Mouse (Mus musculus) cortical plate, adult 2 months (tissue): ENCODE measurements around the gene Phactr4. TPM values are rescaled to one million over a fixed set of nuclear protein-coding genes. Genes with fewer than 3 reads are reported as not detected.
A peak's percentile ranks its signal among the peaks of the same experiment; 100 is the strongest.
"Not testable (repeated sequence)": the region's sequence is repeated elsewhere in the genome, so short reads cannot be mapped to it uniquely, and the experiment has no call there.

ENCODE experiments used
- H3K27ac ChIP-seq: fragments of 200-500 bp; 2 replicates; pipeline ENCODE4 v1.5.1; 2012; ENCODE audit warnings: low read length, control low read depth, inconsistent platforms; ENCODE audit not compliant: insufficient read depth
- H3K4me1 ChIP-seq: fragments of 200-500 bp; 2 replicates; pipeline ENCODE4 v1.6.1; 2011; ENCODE audit warnings: low read length; ENCODE audit not compliant: control insufficient read depth, insufficient read depth
- H3K4me3 ChIP-seq: fragments of 200-500 bp; 2 replicates; pipeline ENCODE4 v1.5.1; 2011; ENCODE audit warnings: mild to moderate bottlenecking, low read length, control low read depth; ENCODE audit not compliant: insufficient read depth
- CTCF ChIP-seq: fragments of 200-500 bp; IDR thresholded peaks from 2 replicates; pipeline ENCODE4 v1.5.1; 2011; ENCODE audit warnings: mild to moderate bottlenecking, control low read depth, low read length; ENCODE audit not compliant: insufficient read depth; ENCODE audit errors: extremely low read depth
- POLR2A ChIP-seq: fragments of 200-500 bp; IDR thresholded peaks from 2 replicates; pipeline ENCODE4 v1.6.1; 2011; ENCODE audit warnings: mild to moderate bottlenecking, low read length, control low read depth; ENCODE audit not compliant: insufficient read depth; ENCODE audit errors: extremely low read depth
- polyA plus RNA-seq: library from polyadenylated mRNA; depleted of rRNA; stranded (reverse); fragments of >200 nt; gene quantifications from 2 replicates; pipeline ENCODE4 v1.2.3, GENCODE M21; 2012

Phactr4 gene
- polyA plus RNA-seq, 1 experiment = 6.4 TPM

GRCm38 (mm10) chr4:132420471-132420870 is 1.8 kb downstream of the Phactr4 start:
- TF ChIP-seq POLR2A (no peak), CTCF (no peak)
- no peak overlapping the region for H3K27ac ChIP-seq
- H3K4me3 ChIP-seq = no peak overlapping the region
- no peaks in the 10 kb centered on the region for H3K4me1 ChIP-seq

GRCm38 (mm10) chr4:132415966-132416365 is 6.3 kb downstream of the Phactr4 start:
- TF ChIP-seq POLR2A (no peak), CTCF (no peak)
- H3K4me1 ChIP-seq = no peaks in the 10 kb centered on the region
- H3K27ac ChIP-seq = no peak overlapping the region
- no peak overlapping the region for H3K4me3 ChIP-seq

DNA sequence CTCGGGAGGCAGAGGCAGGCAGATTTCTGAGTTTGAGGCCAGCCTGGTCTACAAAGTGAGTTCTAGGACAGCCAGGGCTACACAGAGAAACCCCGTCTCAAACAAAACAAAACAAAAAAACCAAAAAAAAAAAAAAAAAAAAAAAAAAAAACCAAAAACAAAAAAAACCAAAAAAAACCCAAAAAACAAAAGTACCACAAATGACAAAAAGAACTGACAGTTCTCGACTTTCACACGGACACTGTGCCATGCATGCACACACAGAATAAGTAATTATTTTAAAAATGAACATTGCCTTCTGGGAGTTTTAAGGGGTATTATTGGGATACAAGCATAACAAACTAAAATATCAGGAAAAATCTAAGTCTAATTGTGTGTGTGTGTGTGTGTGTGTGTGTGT is 9.0 kb downstream of the Phactr4 start:
- not testable (repeated sequence) for H3K4me3 ChIP-seq, H3K4me1 ChIP-seq

DNA sequence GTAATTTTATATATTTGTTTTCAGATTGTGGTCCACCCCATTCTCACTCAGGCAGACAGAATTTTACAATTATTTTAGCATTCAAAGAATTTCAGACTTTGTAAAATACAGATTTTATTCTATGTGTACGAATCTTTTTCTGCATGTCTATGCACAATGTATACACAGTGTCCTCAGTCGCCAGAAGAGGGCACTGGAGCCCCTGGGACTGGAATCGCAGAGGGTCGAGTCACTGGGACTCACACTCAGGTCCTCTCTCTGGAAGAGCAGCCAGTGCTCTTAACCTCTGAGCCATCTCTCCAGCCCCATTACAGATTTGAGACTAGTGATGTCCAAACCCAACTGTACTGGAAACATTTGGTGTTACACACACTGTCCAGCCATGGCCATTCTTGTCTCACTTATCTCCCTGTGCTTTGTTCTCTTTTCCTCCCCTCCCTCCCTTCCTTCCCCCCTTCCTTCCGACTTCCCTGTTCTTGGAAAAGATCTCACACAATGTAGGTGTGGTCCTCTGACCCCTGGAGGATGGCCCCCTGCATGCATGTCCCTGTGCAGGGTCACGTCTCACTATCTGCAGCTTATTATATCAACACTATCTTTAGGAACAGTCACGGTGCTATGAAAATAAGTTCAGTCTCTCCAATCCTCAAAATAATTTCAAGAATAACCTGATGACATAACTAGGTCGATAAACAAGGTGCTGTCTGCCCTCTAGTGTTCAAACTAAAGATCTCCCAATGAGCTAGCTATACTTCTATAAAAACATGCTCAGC is 10.8 kb downstream of the Phactr4 start:
- no peak overlapping the region for H3K27ac ChIP-seq
- no peak overlapping the region for H3K4me3 ChIP-seq
- H3K4me1 ChIP-seq = no peaks in the 10 kb centered on the region
- TF ChIP-seq POLR2A (no peak), CTCF (0 out of 2 replicates have a peak, but pooled peaks have one; percentile 5)

More for the DNA sequence above, 9.0 kb downstream of the Phactr4 start:
- H3K27ac ChIP-seq = not testable (repeated sequence)

DNA sequence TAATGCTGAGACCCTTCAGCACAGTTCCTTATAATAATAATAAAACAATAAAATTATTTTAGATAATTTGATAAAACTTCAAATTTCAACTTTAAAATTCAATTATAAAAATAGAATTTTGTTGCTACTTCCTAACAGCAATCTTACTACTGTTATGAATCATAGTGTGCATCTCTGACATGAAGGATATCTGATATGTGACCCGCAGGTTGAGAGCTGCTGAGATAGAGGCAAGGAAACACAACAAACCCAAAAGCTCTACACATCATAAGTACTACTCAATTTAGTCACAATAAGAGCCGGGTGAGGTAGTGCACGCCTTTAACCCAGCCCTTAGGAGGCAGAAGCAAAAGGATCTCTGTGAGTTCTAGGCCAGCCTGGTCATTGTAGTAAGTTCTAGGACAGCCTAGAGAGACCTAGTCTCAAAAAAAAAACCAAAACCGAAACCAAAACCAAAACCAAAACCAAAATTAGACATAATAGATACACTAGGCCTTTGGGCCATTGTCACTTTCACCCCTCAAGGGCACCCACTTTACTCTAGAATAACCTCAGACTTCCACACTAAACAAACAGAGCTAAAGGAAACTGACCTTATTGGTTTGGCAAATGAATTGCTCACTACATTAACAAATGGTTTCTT is 12.6 kb downstream of the Phactr4 start:
- TF ChIP-seq CTCF (no peak), POLR2A (no peak)
- Histone ChIP-seq H3K27ac (no peak overlapping the region), H3K4me1 (no peaks in the 10 kb centered on the region)

GRCm38 (mm10) chr4:132406393-132407189 is 15.7 kb downstream of the Phactr4 start:
- TF ChIP-seq POLR2A (no peak), CTCF (no peak)
- H3K27ac ChIP-seq = no peak overlapping the region
- H3K4me3 ChIP-seq = no peak overlapping the region
- H3K4me1 ChIP-seq = no peaks in the 10 kb centered on the region

More for the DNA sequence above, 12.6 kb downstream of the Phactr4 start:
- H3K4me3 ChIP-seq = no peak overlapping the region

DNA sequence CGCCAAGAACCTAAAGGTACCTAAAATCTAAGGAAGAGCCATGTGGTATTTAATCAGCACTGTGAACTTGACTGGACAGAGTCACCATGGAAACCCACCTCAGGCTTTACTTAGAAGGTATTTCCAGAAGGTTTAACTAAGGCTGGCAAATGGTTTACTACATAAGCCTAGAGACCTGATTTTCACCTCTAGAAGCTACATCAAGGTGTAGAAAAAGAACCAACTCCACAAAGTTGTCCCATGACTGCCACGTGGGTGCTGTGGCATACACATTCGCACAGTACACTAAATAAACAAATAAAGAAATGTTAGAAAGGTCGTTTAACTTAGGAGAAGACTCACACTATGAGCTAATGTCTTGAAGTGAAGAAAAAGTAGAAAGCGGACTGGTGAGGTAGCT is 17.7 kb downstream of the Phactr4 start:
- TF ChIP-seq CTCF (no peak), POLR2A (no peak)

DNA sequence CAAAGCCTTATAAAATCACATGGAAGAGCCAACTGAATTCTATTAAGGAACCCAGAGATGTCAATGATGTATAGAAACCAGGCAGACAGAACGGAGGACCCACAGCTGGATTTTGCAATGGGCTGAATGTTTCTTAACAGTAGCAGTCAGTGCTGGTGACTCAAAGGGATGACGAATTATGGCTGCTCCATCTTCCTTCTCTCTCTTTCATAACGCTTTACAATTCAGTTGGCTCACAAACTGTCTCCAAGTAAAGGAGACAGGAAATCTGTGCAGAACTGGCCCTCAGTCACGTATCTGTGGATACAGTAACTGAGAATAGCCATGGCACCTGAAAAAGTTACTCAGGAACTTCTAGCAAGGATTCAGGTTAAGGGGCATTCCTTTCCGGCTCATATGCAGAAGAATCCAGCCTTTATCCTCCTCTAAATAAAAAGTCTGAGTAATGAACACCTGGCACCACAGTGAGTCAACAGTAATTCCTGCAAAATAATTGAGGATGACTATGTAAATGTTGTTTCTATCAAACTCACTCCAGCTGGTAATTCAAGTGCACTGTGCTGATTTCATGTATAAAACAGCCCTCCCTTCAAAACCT is 19.1 kb downstream of the Phactr4 start:
- TF ChIP-seq POLR2A (no peak), CTCF (no peak)
- no peak overlapping the region for H3K27ac ChIP-seq
- no peaks in the 10 kb centered on the region for H3K4me1 ChIP-seq
- no peak overlapping the region for H3K4me3 ChIP-seq

More for the DNA sequence above, 17.7 kb downstream of the Phactr4 start:
- no peaks in the 10 kb centered on the region for H3K4me1 ChIP-seq
- no peak overlapping the region for H3K4me3 ChIP-seq
- H3K27ac ChIP-seq = no peak overlapping the region

GRCm38 (mm10) chr4:132401016-132401415 is 21.3 kb downstream of the Phactr4 start:
- Histone ChIP-seq H3K27ac (no peak overlapping the region), H3K4me1 (no peaks in the 10 kb centered on the region), H3K4me3 (no peak overlapping the region)
- TF ChIP-seq POLR2A (no peak), CTCF (no peak)

GRCm38 (mm10) chr4:132398863-132399262 is 23.4 kb downstream of the Phactr4 start:
- Histone ChIP-seq H3K4me1 (no peaks in the 10 kb centered on the region), H3K4me3 (no peak overlapping the region), H3K27ac (no peak overlapping the region)
- TF ChIP-seq CTCF (no peak), POLR2A (no peak)
